Mouse (Mus musculus): ENCODE measurements around the gene Prpsap2.
A peak's percentile ranks its signal among the peaks of the same experiment; 100 is the strongest.

Gene Prpsap2

GRCm38 (mm10) chr11:61715130-61715529, 46.8 kb downstream of the Prpsap2 start:
- DNase-seq (ENCODE audit: low read depth, low spot score), result no peak

GRCm38 (mm10) chr11:61714346-61715117, 47.4 kb downstream of the Prpsap2 start:
- DNase-seq (ENCODE audit: low read depth, low spot score), result peak; percentile 77

DNA sequence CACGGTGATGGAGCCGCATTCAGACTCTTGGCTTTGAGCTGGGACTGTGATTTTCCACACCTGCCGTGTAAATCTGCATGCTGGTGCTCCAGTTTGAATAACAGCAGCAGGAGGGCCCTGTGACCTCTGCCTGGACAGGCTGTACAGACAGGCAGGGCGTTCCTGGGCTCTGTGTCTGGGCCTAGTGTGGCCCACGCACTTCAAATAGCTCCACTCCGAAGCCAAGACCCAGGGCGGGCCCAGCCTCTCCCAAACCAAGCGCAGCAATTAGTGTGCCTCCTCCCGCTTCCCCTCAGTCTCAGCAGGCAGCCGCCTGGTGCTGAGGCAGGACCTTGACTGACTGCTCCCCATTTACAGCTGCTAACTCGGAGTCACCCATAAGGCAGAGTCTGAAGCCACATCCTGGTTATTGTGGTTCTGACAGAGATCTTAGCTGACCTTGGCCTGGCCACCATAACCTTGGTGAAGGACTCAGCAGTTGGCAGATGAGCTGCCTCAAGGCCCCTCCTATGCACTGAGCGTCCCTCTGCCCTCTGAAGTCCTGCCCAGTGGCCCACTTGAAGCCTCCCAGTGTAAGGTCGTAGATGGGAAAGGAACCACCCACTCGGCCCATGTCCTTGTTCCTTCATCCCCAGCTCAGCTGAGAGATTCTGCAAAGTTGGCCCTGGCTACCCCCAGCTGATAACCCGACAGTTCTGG, 48.6 kb downstream of the Prpsap2 start:
- DNase-seq (ENCODE audit: low read depth, low spot score), result peak; percentile 24

- no peak for DNase-seq (ENCODE audit: low read depth, low spot score)
These were observed 53.0 kb downstream of the Prpsap2 start for GRCm38 (mm10) chr11:61708928-61709327.

GRCm38 (mm10) chr11:61706232-61706631, 55.7 kb downstream of the Prpsap2 start:
- no peak for DNase-seq (ENCODE audit: low read depth, low spot score)

GRCm38 (mm10) chr11:61705581-61705980, 56.3 kb downstream of the Prpsap2 start:
- DNase-seq (ENCODE audit: low read depth, low spot score), result no peak

- no peak for DNase-seq (ENCODE audit: low read depth, low spot score)
These were observed 59.4 kb downstream of the Prpsap2 start for GRCm38 (mm10) chr11:61702494-61702893.

DNA sequence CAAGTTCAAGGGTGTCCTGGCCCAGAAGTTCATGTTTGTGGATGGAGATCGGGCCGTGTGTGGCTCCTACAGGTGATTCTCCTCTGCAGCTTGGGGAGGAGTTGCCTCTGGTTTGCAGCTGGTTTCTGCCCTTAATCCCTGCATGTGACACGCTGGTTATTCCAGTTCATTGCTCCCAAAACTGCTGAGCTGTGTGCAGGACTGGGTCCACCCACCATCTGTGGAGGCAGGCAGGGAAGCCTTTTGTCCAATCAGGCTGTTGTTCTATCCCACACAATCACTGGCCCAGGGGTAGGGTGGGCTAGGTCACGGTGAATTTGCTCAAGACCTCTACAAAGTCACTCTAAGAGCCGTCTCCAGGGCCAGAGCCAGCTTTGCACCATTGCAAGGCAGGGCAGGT, 60.2 kb downstream of the Prpsap2 start:
- DNase-seq (ENCODE audit: low read depth, low spot score), result no peak

DNA sequence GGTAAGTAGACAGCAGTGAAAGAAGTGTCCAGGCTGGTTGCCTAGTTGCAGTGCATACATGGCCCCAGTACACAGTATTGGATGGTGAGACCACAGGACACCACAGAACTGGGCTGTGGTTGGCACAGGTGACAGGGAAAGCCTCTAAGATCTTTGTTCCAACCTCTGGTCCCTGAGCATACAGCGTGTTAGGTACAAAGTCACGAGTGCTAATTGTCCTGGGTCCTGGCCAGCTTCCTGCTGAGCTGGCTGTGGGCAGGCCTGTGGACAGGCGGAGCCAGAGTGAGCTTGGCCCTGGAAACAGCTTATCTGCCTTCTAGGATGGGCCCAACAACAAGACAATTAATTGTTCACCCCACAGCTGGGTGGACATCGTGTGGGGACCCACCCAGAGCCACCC, 62.0 kb downstream of the Prpsap2 start:
- DNase-seq (ENCODE audit: low read depth, low spot score), result no peak

DNA sequence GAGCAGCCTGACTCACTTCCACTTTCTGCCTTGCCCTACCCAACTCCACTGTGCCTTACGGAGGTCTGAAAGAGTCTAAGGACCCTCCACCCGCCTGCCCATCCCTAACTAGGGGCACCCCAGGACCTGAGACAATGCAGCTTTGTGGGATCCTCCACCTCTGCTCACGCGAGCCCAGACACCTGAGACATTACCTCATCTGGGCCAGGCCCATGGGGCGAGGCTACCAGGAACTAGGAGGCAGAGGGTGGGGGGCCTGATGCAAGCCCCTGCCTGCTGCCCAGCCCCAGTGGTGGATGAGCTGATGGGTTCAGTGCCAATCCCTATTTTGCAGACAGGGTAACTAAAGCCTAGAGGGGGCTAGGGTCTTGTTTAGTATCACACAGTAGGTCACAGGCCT, 62.4 kb downstream of the Prpsap2 start:
- no peak for DNase-seq (ENCODE audit: low read depth, low spot score)

DNA sequence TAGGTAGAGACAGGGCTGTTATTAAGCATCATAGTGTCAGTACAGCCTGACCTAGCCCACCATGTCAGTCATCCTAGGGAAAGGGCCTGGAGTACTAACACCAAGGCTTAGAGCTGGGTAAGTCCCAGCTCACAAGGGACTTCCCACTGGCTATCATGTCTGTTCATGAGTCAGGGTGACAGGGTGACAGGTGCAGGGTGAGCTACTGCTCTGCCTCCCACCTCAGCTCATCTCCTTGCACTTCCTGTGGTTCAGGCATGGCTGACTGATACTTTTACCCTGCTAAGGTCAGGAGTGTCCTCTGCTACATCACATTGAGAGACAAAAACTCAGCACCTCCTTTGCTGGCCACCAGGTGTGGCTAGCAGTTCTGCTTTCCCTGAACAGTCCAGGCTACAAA, 63.0 kb downstream of the Prpsap2 start:
- no peak for DNase-seq (ENCODE audit: low read depth, low spot score)

- no peak for DNase-seq (ENCODE audit: low read depth, low spot score)
These were observed 68.9 kb downstream of the Prpsap2 start for GRCm38 (mm10) chr11:61692996-61693395.

DNA sequence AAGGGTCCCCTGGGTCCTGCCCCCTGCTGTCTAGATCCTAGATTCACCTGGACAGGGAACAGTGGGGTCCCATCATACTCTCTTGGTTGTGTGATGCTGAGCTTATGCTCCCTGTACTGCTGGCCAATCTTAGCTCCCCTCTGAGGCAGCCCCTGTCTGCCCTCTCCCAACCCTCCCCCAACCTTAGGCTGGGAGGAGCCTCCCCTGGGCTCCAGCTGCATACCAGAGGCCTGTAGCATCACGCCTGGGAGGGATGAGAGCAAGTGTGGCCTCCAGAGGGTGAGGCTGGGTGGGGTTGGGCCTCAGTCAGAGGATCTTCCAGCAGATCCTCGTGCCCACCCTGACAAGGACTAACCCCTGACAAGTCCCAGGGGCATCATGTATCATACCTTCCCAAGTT, 74.3 kb downstream of the Prpsap2 start:
- no peak for DNase-seq (ENCODE audit: low read depth, low spot score)

DNA sequence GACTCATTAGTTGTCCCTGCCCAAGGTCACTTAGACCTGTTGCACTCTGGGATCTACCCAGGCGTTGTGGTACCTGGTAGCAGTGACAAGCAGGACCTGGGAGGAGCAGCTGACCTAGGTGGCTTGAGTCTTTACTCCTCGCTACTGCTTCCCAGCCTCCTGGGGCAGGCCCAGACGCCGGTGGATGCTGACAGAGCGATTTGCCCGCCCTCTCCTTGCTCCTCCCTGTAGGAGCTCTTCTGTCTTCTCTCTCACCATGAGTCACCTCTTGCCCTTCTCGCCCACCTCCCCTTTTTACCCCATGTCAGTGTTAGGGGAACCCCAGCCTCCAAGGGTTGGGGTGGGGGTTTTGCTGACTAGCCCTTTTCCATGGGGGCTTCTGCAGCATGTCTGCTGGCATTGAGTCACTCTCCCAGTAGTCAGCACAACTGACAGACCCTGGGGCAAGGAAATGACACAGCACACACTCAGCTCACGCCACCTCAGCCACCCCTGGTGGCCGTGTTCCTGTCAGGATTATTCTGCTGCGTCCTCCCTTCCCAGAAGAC, 74.9 kb downstream of the Prpsap2 start:
- no peak for DNase-seq (ENCODE audit: low read depth, low spot score)

GRCm38 (mm10) chr11:61686141-61686540, 75.7 kb downstream of the Prpsap2 start:
- no peak for DNase-seq (ENCODE audit: low read depth, low spot score)

DNA sequence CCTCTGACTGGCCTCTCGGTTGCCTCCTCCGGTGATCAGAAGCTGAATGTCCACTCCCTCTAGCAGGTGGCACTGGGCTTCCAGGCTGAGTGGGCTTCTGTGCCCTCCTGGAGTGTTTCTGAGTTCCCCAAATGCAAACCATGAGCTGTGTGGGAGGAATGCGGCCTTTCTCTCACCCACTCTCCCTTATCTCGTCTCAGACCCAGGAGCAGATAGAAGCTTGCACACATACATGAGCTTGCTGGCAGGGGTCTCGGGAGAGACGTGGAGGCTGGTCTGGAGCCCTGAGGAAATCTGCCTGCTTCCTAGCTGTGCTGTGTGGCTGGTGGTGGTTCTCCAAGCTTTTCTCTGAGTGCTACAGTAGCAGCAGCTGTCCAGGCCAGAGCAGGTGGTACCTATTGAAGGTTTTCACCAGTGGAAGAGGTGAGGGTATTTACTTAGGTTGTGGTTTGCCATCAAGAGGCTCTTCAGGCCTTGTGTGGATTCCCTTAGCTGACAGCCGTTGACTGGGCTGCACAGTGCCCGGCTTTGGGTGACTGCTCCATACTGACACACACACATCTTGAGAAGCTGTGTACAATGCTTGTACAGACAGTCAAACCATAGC, 76.7 kb downstream of the Prpsap2 start:
- no peak for DNase-seq (ENCODE audit: low read depth, low spot score)

DNA sequence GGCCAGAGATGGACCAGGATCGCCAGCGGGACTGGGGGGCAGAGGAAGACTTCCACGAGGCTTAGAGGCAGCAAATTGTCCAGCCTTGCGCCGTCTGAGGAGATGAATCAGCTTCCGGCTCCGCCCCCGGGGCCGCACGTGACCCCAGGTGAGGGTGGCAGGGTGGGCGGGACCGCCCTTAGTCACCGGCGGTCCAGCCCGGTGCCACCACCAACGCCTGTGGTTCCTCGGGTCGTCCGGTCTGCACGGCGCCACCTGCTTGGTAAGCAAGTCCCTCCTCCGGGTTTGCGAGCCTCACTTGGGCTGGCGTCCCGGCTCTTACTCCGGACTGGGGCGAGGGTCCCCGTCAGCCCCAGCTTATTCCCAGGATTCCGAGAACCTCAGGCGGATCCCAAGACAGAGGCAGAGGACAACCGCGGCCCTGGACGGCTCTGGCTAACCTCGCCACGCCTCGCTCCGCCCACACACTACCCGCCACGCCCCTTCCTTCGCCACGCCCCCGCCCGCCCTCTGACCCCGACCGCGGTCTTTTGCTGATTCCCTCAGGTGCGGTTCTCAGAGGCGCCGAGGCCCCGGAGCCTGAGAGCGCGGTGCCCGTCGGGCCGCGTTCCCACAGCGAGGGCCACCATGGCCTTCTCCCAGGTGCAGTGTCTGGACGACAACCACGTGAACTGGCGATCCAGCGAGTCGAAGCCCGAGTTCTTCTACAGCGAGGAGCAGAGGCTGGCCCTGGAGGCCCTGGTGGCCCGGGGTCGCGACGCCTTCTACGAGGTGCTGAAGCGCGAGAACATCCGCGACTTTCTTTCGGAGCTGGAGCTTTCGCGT, 77.8 kb downstream of the Prpsap2 start, which contains the start of gene Fam83g:
Gene Fam83g, plus strand, starts transcription at position 185 of the 825 bp plus-strand sequence.
- no peak for DNase-seq (ENCODE audit: low read depth, low spot score)

Data from skeletal muscle tissue, adult 2 months (tissue).